Comparison of ENCODE assay signal across 21 mouse cellular contexts in genomic region chr7:45056972-45057348, GRCm38 (mm10). TPM values are rescaled to one million over a fixed set of nuclear protein-coding genes. Genes with fewer than 3 reads are reported as not detected.
DNase-seq lines count a peak whose midpoint lies in the region; ATAC-seq and TF ChIP-seq lines count a peak whose summit lies in the region.
"Had no signal": no experiment of that assay in that cellular context is flagged by ENCODE, and none has a peak within 500 bp of the region (broad histone marks: within the 10 kb centered on the region; RNA-seq: fewer than 3 reads in every experiment).

No protein-coding gene starts in this region.

- no peak for TF ChIP-seq CTCF in forebrain, postnatal 0 days (IDR thresholded peaks at IDR 0.05; ENCODE audit: low read depth)
- no peak for TF ChIP-seq CTCF in heart, adult 2 months (IDR thresholded peaks at IDR 0.05)
- no peak for TF ChIP-seq CTCF in E14TG2a.4 (conservative IDR thresholded peaks at IDR 0.05; ENCODE audit: low read length)

- no peak for TF ChIP-seq EP300 in heart, adult 2 months (IDR thresholded peaks at IDR 0.05; ENCODE audit: insufficient read depth, low read depth, low read length)

- intact Hi-C loops in heart, adult 2 months (cut with DNase I): no loop called here

- H3K27ac ChIP-seq in forebrain, embryonic 13.5 days: no peak overlapping the region
- H3K27ac ChIP-seq in forebrain, postnatal 0 days (ENCODE audit: low read depth, low read length): no peak overlapping the region
- H3K27ac ChIP-seq in heart, embryonic 15.5 days: no peak overlapping the region
- H3K27ac ChIP-seq in heart, adult 2 months: no peak overlapping the region
- no peak overlapping the region for H3K27ac ChIP-seq in liver, embryonic 12.5 days
- no peak overlapping the region for H3K27ac ChIP-seq in liver, embryonic 11.5 days (ENCODE audit: low read depth, low read length)
- H3K27ac ChIP-seq: forebrain, embryonic 10.5 days; forebrain, embryonic 15.5 days had no signal

- TF ChIP-seq POLR2A in heart, adult 2 months (IDR thresholded peaks at IDR 0.05; ENCODE audit: insufficient read depth, low read depth, low read length): no peak

- H3K36me3 ChIP-seq in forebrain, embryonic 13.5 days (ENCODE audit: poor library complexity, severe bottlenecking): no peaks in the 10 kb centered on the region
- no peaks in the 10 kb centered on the region for H3K36me3 ChIP-seq in forebrain, postnatal 0 days (ENCODE audit: insufficient read depth)
- no peaks in the 10 kb centered on the region for H3K36me3 ChIP-seq in heart, embryonic 15.5 days
- H3K36me3 ChIP-seq in heart, adult 2 months (ENCODE audit: control insufficient read depth, insufficient read depth, low read length): no peaks in the 10 kb centered on the region
- H3K36me3 ChIP-seq in liver, embryonic 12.5 days: no peaks in the 10 kb centered on the region
- no peaks in the 10 kb centered on the region for H3K36me3 ChIP-seq in liver, embryonic 11.5 days (ENCODE audit: control insufficient read depth, insufficient read depth, low read length)
- no peaks in the 10 kb centered on the region for H3K36me3 ChIP-seq in E14TG2a.4 (ENCODE audit: insufficient read depth, low read length)
- H3K36me3 ChIP-seq: forebrain, embryonic 10.5 days; forebrain, embryonic 15.5 days; hindbrain, embryonic 10.5 days had no signal

- no peak overlapping the region for H3K4me2 ChIP-seq in forebrain, embryonic 13.5 days
- no peak overlapping the region for H3K4me2 ChIP-seq in forebrain, postnatal 0 days (ENCODE audit: low read depth)
- no peak overlapping the region for H3K4me2 ChIP-seq in heart, embryonic 15.5 days
- H3K4me2 ChIP-seq in liver, embryonic 12.5 days: no peak overlapping the region
- no peak overlapping the region for H3K4me2 ChIP-seq in liver, embryonic 11.5 days
- H3K4me2 ChIP-seq: forebrain, embryonic 15.5 days had no signal

- ATAC-seq in forebrain, embryonic 13.5 days: no peak
- no peak for ATAC-seq in forebrain, postnatal 0 days
- no peak for ATAC-seq in heart, embryonic 15.5 days (replicated peaks; ENCODE audit: insufficient number of reproducible peaks, insufficient read depth, low FRiP score, low read depth)
- no peak for ATAC-seq in liver, embryonic 12.5 days
- ATAC-seq in liver, embryonic 11.5 days (replicated peaks; ENCODE audit: low FRiP score): no peak
- no peak for ATAC-seq in erythroblast, adult 5-6 weeks (replicated peaks; ENCODE audit: low FRiP score, poor library complexity, severe bottlenecking)
- ATAC-seq: forebrain, embryonic 15.5 days; hindbrain, embryonic 16.5 days; inflammation-experienced regulatory T-cells, adult 6 months; intestine, postnatal 0 days had no signal

- H3K79me2 ChIP-seq in heart, adult 2 months (replicated peaks; ENCODE audit: control insufficient read depth, insufficient read depth, low read length): no peaks in the 10 kb centered on the region

- no peak for DNase-seq in forebrain, postnatal 0 days
- DNase-seq in heart, adult 2 months: no peak
- no peak for DNase-seq in liver, embryonic 11.5 days (ENCODE audit: low spot score)
- DNase-seq: adrenal gland, postnatal 10 days; cerebellum, adult 18-20 months; cerebellum, postnatal 36 days; gastrocnemius, postnatal 10 days; kidney, adult 8-10 months had no signal

- H3K27me3 ChIP-seq in forebrain, embryonic 13.5 days: no peaks in the 10 kb centered on the region
- no peaks in the 10 kb centered on the region for H3K27me3 ChIP-seq in forebrain, postnatal 0 days (ENCODE audit: insufficient read depth, low read length)
- no peaks in the 10 kb centered on the region for H3K27me3 ChIP-seq in heart, embryonic 15.5 days
- no peaks in the 10 kb centered on the region for H3K27me3 ChIP-seq in heart, adult 2 months (ENCODE audit: control insufficient read depth, insufficient read depth, low read length)
- no peaks in the 10 kb centered on the region for H3K27me3 ChIP-seq in liver, embryonic 12.5 days (replicated peaks)
- H3K27me3 ChIP-seq in liver, embryonic 11.5 days (replicated peaks; ENCODE audit: control insufficient read depth, insufficient read depth, low read length): no peaks in the 10 kb centered on the region
- H3K27me3 ChIP-seq in E14TG2a.4 (ENCODE audit: insufficient read depth, low read length): no peaks in the 10 kb centered on the region
- H3K27me3 ChIP-seq: CH12.LX; forebrain, embryonic 15.5 days had no signal

- H3K4me3 ChIP-seq in forebrain, embryonic 13.5 days: no peak overlapping the region
- no peak overlapping the region for H3K4me3 ChIP-seq in forebrain, postnatal 0 days (ENCODE audit: low read depth, low read length)
- H3K4me3 ChIP-seq in heart, embryonic 15.5 days: no peak overlapping the region
- H3K4me3 ChIP-seq in heart, adult 2 months: no peak overlapping the region
- no peak overlapping the region for H3K4me3 ChIP-seq in liver, embryonic 12.5 days
- H3K4me3 ChIP-seq in liver, embryonic 11.5 days (ENCODE audit: low read depth, low read length): no peak overlapping the region
- H3K4me3 ChIP-seq in E14TG2a.4 (replicated peaks; ENCODE audit: low read length): peak overlapping the region; percentile 24
- H3K4me3 ChIP-seq: erythroblast, embryonic 14.5 days; forebrain, embryonic 10.5 days; forebrain, embryonic 15.5 days; hindbrain, embryonic 10.5 days had no signal

- H3K9ac ChIP-seq in forebrain, embryonic 13.5 days: peak overlapping the region; percentile 35; the same call in 1 of the 2 replicates
- H3K9ac ChIP-seq in forebrain, postnatal 0 days: no peak overlapping the region
- H3K9ac ChIP-seq in heart, embryonic 15.5 days: 0 out of 2 replicates have a peak overlapping the region, but pooled peaks have one; percentile 4
- H3K9ac ChIP-seq in heart, adult 2 months (ENCODE audit: low read depth, low read length): no peak overlapping the region
- H3K9ac ChIP-seq in liver, embryonic 12.5 days: peak overlapping the region; percentile 14; the same call in 1 of the 2 replicates
- no peak overlapping the region for H3K9ac ChIP-seq in liver, embryonic 11.5 days (ENCODE audit: low read depth, low read length)
- H3K9ac ChIP-seq: forebrain, embryonic 15.5 days had no signal

- no peaks in the 10 kb centered on the region for H3K9me3 ChIP-seq in forebrain, embryonic 13.5 days (replicated peaks)
- H3K9me3 ChIP-seq in forebrain, postnatal 0 days (ENCODE audit: low read length): no peaks in the 10 kb centered on the region
- H3K9me3 ChIP-seq in heart, embryonic 15.5 days (replicated peaks): no peaks in the 10 kb centered on the region
- H3K9me3 ChIP-seq in liver, embryonic 12.5 days (replicated peaks): no peaks in the 10 kb centered on the region
- H3K9me3 ChIP-seq in liver, embryonic 11.5 days (ENCODE audit: control insufficient read depth, low read length): no peaks in the 10 kb centered on the region
- no peaks in the 10 kb centered on the region for H3K9me3 ChIP-seq in E14TG2a.4 (ENCODE audit: low read length)
- H3K9me3 ChIP-seq: forebrain, embryonic 10.5 days; forebrain, embryonic 15.5 days; hindbrain, embryonic 10.5 days had no signal

- peaks cover 28% of the 10 kb centered on the region for H3K4me1 ChIP-seq in forebrain, embryonic 13.5 days
- H3K4me1 ChIP-seq in forebrain, postnatal 0 days (ENCODE audit: insufficient read depth): peaks cover 13% of the 10 kb centered on the region; the same call in 1 of the 2 replicates
- peaks cover 19% of the 10 kb centered on the region for H3K4me1 ChIP-seq in heart, embryonic 15.5 days (replicated peaks)
- H3K4me1 ChIP-seq in heart, adult 2 months (ENCODE audit: control insufficient read depth, insufficient read depth, low read length): peaks cover 4% of the 10 kb centered on the region; the same call in 1 of the 2 replicates
- peaks cover 44% of the 10 kb centered on the region for H3K4me1 ChIP-seq in liver, embryonic 12.5 days
- H3K4me1 ChIP-seq in liver, embryonic 11.5 days (replicated peaks; ENCODE audit: control insufficient read depth, insufficient read depth, low read length): peaks cover 16% of the 10 kb centered on the region
- H3K4me1 ChIP-seq in E14TG2a.4 (replicated peaks; ENCODE audit: low read depth, low read length): peaks cover 66% of the 10 kb centered on the region

RNA-seq across cellular contexts. Expression of gene Prr12, which starts 4.3 kb away (rescaled TPM):
- polyA plus RNA-seq in forebrain, embryonic 13.5 days (2015; fragmentation: Nextera tagmentation; extraction: Ambion mirVana): 14.9 and 17.2 TPM in 2 replicates
- total RNA-seq in forebrain, postnatal 0 days (2014; rRNA removed): 12.6 and 14.0 TPM in 2 replicates
- 4.9 and 8.2 TPM in 2 replicates for polyA plus RNA-seq in forebrain, postnatal 0 days (2015; fragmentation: Nextera tagmentation; extraction: Ambion mirVana)
- 5.0 and 7.6 TPM in 2 replicates for polyA plus RNA-seq in heart, embryonic 15.5 days (2015; fragmentation: Nextera tagmentation; extraction: Ambion mirVana)
- 10 to 100 TPM; 22.4 to 23.0 TPM for total RNA-seq in heart, adult 2 months (2021)
- 4.9 and 7.1 TPM in 2 replicates for polyA plus RNA-seq in heart, adult 2 months (2012; rRNA removed)
- polyA plus RNA-seq in liver, embryonic 12.5 days (2016; fragmentation: Nextera tagmentation; extraction: Ambion mirVana): 3.0 and 4.1 TPM in 2 replicates
- 7.3 and 8.7 TPM in 2 replicates for polyA plus RNA-seq in liver, embryonic 11.5 days (2014; fragmentation: Nextera tagmentation; extraction: Ambion mirVana)
- total RNA-seq in erythroblast, adult 5-6 weeks (2015; ENCODE audit: low replicate concordance): 3.3 and 6.1 TPM in 2 replicates
- total RNA-seq in erythroblast, adult 5-6 weeks (2017; ENCODE audit: low replicate concordance): 0.60 and 0.70 TPM in 2 replicates

RNA-seq across cellular contexts. Expression of gene Nosip, which starts 5.3 kb away (rescaled TPM):
- 52.7 and 58.5 TPM in 2 replicates for polyA plus RNA-seq in forebrain, embryonic 13.5 days (2015; fragmentation: Nextera tagmentation; extraction: Ambion mirVana)
- 75.2 and 76.4 TPM in 2 replicates for total RNA-seq in forebrain, postnatal 0 days (2014; rRNA removed)
- polyA plus RNA-seq in forebrain, postnatal 0 days (2015; fragmentation: Nextera tagmentation; extraction: Ambion mirVana): 74.3 and 75.2 TPM in 2 replicates
- 42.4 and 54.8 TPM in 2 replicates for polyA plus RNA-seq in heart, embryonic 15.5 days (2015; fragmentation: Nextera tagmentation; extraction: Ambion mirVana)
- total RNA-seq in heart, adult 2 months (2021): 10 to 100 TPM; 27.0 to 29.3 TPM
- 41.7 and 43.6 TPM in 2 replicates for polyA plus RNA-seq in heart, adult 2 months (2012; rRNA removed)
- 31.6 and 38.7 TPM in 2 replicates for polyA plus RNA-seq in liver, embryonic 12.5 days (2016; fragmentation: Nextera tagmentation; extraction: Ambion mirVana)
- polyA plus RNA-seq in liver, embryonic 11.5 days (2014; fragmentation: Nextera tagmentation; extraction: Ambion mirVana): 60.9 and 63.0 TPM in 2 replicates
- total RNA-seq in erythroblast, adult 5-6 weeks (2015; ENCODE audit: low replicate concordance): 10.4 and 20.7 TPM in 2 replicates
- total RNA-seq in erythroblast, adult 5-6 weeks (2017; ENCODE audit: low replicate concordance): 15.5 and 22.2 TPM in 2 replicates

RNA-seq across cellular contexts. Expression of gene Prrg2, which starts 5.5 kb away (rescaled TPM):
- polyA plus RNA-seq in forebrain, embryonic 13.5 days (2015; fragmentation: Nextera tagmentation; extraction: Ambion mirVana): 14.7 and 14.8 TPM in 2 replicates
- total RNA-seq in forebrain, postnatal 0 days (2014; rRNA removed): 6.3 and 15.9 TPM in 2 replicates
- 14.9 and 15.1 TPM in 2 replicates for polyA plus RNA-seq in forebrain, postnatal 0 days (2015; fragmentation: Nextera tagmentation; extraction: Ambion mirVana)
- 12.9 and 15.9 TPM in 2 replicates for polyA plus RNA-seq in heart, embryonic 15.5 days (2015; fragmentation: Nextera tagmentation; extraction: Ambion mirVana)
- total RNA-seq in heart, adult 2 months (2021): 1 to 10 TPM; 5.5 to 6.2 TPM
- 19.8 and 23.6 TPM in 2 replicates for polyA plus RNA-seq in heart, adult 2 months (2012; rRNA removed)
- polyA plus RNA-seq in liver, embryonic 12.5 days (2016; fragmentation: Nextera tagmentation; extraction: Ambion mirVana): 8.5 and 8.6 TPM in 2 replicates
- polyA plus RNA-seq in liver, embryonic 11.5 days (2014; fragmentation: Nextera tagmentation; extraction: Ambion mirVana): 12.0 and 12.4 TPM in 2 replicates
- total RNA-seq in erythroblast, adult 5-6 weeks (2015; ENCODE audit: low replicate concordance): 1.3 and 5.2 TPM in 2 replicates
- total RNA-seq in erythroblast, adult 5-6 weeks (2017; ENCODE audit: low replicate concordance): 0.34 and 7.0 TPM in 2 replicates

RNA-seq across cellular contexts. Expression of gene Rcn3, which starts 35.1 kb away (rescaled TPM):
- 61.3 and 62.0 TPM in 2 replicates for polyA plus RNA-seq in forebrain, embryonic 13.5 days (2015; fragmentation: Nextera tagmentation; extraction: Ambion mirVana)
- total RNA-seq in forebrain, postnatal 0 days (2014; rRNA removed): 29.7 and 43.8 TPM in 2 replicates
- polyA plus RNA-seq in forebrain, postnatal 0 days (2015; fragmentation: Nextera tagmentation; extraction: Ambion mirVana): 32.6 and 36.4 TPM in 2 replicates
- polyA plus RNA-seq in heart, embryonic 15.5 days (2015; fragmentation: Nextera tagmentation; extraction: Ambion mirVana): 223 and 285 TPM in 2 replicates
- 10 to 100 TPM; 24.6 to 27.9 TPM for total RNA-seq in heart, adult 2 months (2021)
- polyA plus RNA-seq in heart, adult 2 months (2012; rRNA removed): 52.2 and 64.5 TPM in 2 replicates
- polyA plus RNA-seq in liver, embryonic 12.5 days (2016; fragmentation: Nextera tagmentation; extraction: Ambion mirVana): 69.1 and 70.9 TPM in 2 replicates
- polyA plus RNA-seq in liver, embryonic 11.5 days (2014; fragmentation: Nextera tagmentation; extraction: Ambion mirVana): 146 and 163 TPM in 2 replicates
- 1.3 and 2.5 TPM in 2 replicates for total RNA-seq in erythroblast, adult 5-6 weeks (2015; ENCODE audit: low replicate concordance)
- 6.7 and 7.5 TPM in 2 replicates for total RNA-seq in erythroblast, adult 5-6 weeks (2017; ENCODE audit: low replicate concordance)

RNA-seq across cellular contexts. Expression of gene Rras, which starts 39.2 kb away (rescaled TPM):
- polyA plus RNA-seq in forebrain, embryonic 13.5 days (2015; fragmentation: Nextera tagmentation; extraction: Ambion mirVana): 9.4 and 10.2 TPM in 2 replicates
- 2.9 and 4.2 TPM in 2 replicates for total RNA-seq in forebrain, postnatal 0 days (2014; rRNA removed)
- polyA plus RNA-seq in forebrain, postnatal 0 days (2015; fragmentation: Nextera tagmentation; extraction: Ambion mirVana): 10.6 and 13.1 TPM in 2 replicates
- 76.4 and 80.8 TPM in 2 replicates for polyA plus RNA-seq in heart, embryonic 15.5 days (2015; fragmentation: Nextera tagmentation; extraction: Ambion mirVana)
- 10 to 100 TPM; 40.9 to 44.3 TPM for total RNA-seq in heart, adult 2 months (2021)
- 107 and 114 TPM in 2 replicates for polyA plus RNA-seq in heart, adult 2 months (2012; rRNA removed)
- polyA plus RNA-seq in liver, embryonic 12.5 days (2016; fragmentation: Nextera tagmentation; extraction: Ambion mirVana): 13.9 and 15.5 TPM in 2 replicates
- 19.3 and 21.6 TPM in 2 replicates for polyA plus RNA-seq in liver, embryonic 11.5 days (2014; fragmentation: Nextera tagmentation; extraction: Ambion mirVana)
- 7.5 and 10.8 TPM in 2 replicates for total RNA-seq in erythroblast, adult 5-6 weeks (2015; ENCODE audit: low replicate concordance)
- total RNA-seq in erythroblast, adult 5-6 weeks (2017; ENCODE audit: low replicate concordance): 0.60 TPM in 1 of 2 replicates, not detected in the other

Comparison
In these comparisons a context has a peak if more than half of its experiments do, and no peak if none do; other contexts are left out.
1. H3K9ac ChIP-seq: peak in forebrain, embryonic 13.5 days (single experiment), heart, embryonic 15.5 days (single experiment) and liver, embryonic 12.5 days (single experiment); none in forebrain, postnatal 0 days (single experiment), heart, adult 2 months (single experiment) and liver, embryonic 11.5 days (single experiment).